Mouse (Mus musculus): Measurements from ENCODE around the gene Tmed5. TPM values are rescaled to one million over a fixed set of nuclear protein-coding genes. Genes with fewer than 3 reads are reported as not detected.

Gene Tmed5
- 111 and 119 TPM in 2 replicates for polyA plus RNA-seq (2012; rRNA removed)

DNA sequence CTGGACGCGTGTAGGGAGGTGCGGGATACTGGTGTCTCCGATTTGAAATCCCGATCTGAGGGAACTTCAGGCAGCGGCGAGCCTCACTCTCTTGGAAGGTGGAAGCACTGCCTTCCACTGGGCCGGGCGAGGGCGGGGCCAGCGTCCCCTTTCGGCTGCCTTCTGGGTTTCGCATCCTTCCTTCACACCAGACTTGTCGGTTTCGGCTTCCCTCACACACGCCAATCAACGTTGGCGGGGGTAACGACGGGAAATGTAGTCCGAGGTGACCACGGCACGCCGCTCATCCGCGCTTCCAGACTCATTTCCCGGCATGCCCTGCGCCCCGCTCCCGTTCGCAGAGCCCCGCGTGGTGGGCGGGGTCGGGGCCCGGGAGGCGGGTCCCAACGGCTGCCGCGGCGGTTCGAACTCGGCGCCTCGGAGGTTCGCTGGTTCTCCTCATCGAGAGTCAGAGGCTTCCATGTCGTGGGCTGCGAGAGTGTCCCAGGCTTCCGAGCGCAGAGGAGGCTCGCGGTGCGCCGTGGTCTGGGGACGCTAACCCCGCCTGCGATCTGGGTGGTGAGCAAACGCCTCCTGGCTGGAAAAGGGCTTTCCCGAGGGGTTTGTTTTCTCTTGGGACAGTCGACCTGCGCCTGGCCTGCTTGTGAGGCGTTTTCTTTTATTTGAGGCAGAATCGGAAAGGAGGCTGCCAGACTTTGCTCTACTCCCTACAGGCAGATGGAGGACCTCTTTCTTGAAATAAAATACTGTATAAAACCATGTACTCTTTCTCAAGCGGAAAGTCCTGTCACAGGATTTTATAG is at the start of gene Tmed5, which contains the start of gene Ccdc18:
TSS of gene Tmed5 (minus strand) at position 180 of the 803 bp plus-strand sequence.
TSS of gene Ccdc18 (plus strand) at position 435 of the 803 bp plus-strand sequence.

DNA sequence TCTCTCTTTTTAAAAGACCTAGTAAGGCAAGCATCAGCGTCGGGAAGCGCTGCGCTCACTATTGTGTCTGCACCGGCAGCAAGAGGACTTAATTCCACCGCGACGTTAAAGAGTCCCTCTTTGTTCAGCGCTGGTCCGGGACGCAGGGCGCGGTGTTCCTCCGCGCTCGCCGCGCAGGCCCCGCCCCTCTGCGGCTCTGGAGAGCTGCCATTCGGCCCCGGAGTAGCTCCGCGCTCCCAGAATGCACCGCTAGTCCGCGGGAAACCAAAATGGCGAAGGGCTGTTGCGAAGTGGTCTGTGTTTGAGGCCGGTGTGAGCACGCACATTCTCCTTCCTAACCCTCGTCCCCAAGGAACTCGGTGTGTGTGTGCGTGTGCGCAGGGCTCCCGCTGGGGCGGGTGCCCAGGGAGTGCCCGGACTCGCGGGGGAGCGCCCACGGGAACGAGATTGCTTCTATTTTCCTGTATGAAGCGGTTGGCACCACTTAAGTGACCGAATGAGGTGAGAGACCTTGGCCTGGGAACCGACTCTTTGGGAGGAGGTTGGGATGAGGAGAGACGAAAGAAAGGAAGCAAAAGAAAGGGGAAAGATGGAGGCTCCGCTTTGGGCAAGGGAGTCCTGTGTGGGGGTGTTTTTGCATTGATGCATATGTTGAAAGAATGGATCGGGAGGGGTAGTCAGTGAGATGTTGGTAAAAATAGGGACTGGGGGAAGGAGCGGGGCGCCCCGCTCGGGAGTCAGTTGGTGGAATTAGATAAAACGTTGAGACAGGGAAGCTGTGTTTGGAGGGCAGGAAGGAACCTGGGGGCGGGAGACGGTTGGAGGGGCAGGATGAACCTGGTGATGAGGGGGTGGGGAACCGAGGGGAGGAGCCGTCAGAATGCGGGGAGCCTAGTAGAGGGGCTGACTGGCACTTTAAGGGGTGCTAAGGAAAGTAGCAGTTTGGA is 66.7 kb downstream of the Tmed5 start, which contains the start of gene Mtf2:
TSS of gene Mtf2 (plus strand) at position 210 of the 947 bp plus-strand sequence.

Other genes with a start within 250 kb of the Tmed5 start
- 45.6 and 60.1 TPM in 2 replicates for gene Rpl5, start 232.1 kb downstream of the Tmed5 start, polyA plus RNA-seq (2012; rRNA removed)
- 0.85 and 1.4 TPM in 2 replicates for gene Fam69a, start 145.5 kb downstream of the Tmed5 start, polyA plus RNA-seq (2012; rRNA removed)
- gene Mtf2, start 66.9 kb downstream of the Tmed5 start, polyA plus RNA-seq (2012; rRNA removed): 7.0 and 8.9 TPM in 2 replicates
- gene Ccdc18, start 255 bp upstream of the Tmed5 start, polyA plus RNA-seq (2012; rRNA removed): 0.08 TPM in 1 of 2 replicates, not detected in the other
- gene Dr1, start 136.3 kb upstream of the Tmed5 start, polyA plus RNA-seq (2012; rRNA removed): 25.6 and 30.2 TPM in 2 replicates
- gene Pigg, start 180.0 kb upstream of the Tmed5 start, polyA plus RNA-seq (2012; rRNA removed): 6.5 and 8.7 TPM in 2 replicates
- gene Gm42517, start 235.3 kb upstream of the Tmed5 start, polyA plus RNA-seq (2012; rRNA removed): 4.1 and 4.7 TPM in 2 replicates

Data from ovary, adult 2 months (tissue).